Mouse (Mus musculus): Measurements from ENCODE around the gene Cbx8. TPM values are rescaled to one million over a fixed set of nuclear protein-coding genes. Genes with fewer than 3 reads are reported as not detected.

Cbx8 gene
- polyA plus RNA-seq, 1 experiment from 2014 or later: 9.8 TPM

DNA sequence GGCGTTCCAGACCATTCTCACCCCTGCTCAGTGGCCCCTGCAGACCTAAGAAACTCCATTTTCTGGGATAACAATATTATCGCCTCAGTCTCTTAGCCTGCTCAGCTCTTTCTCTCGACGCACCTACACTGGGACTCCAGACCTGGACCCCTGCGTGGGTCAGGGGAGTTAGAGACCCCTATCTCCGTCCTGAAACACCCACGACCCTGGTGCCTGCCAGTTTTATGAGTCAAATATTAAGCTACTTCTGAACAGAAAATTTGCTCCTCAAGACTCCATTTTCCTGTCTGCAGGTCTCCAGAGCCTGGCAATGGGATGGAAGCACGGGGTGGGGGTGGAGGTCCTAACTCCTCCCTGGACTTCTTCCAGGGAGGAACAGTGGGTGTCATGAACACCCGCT is 16.5 kb upstream of the Cbx8 start:
- ATAC-seq (ENCODE audit: low FRiP score): no peak
- peaks cover 57% of the 10 kb centered on the region for H3K4me1 ChIP-seq (replicated peaks; ENCODE audit: control insufficient read depth, insufficient read depth, low read length)
- peaks cover 58% of the 10 kb centered on the region for H3K27me3 ChIP-seq (ENCODE audit: control insufficient read depth, insufficient read depth, low read length)
- H3K36me3 ChIP-seq (replicated peaks; ENCODE audit: control insufficient read depth, insufficient read depth): no peaks in the 10 kb centered on the region
- no peaks in the 10 kb centered on the region for H3K9me3 ChIP-seq (ENCODE audit: control insufficient read depth, low read length)
- peak overlapping the region; percentile 53 for H3K4me3 ChIP-seq (replicated peaks; ENCODE audit: low read length)
- DNase-seq (ENCODE audit: low spot score): no peak
- H3K27ac ChIP-seq: 0 out of 2 replicates have a peak overlapping the region, but pooled peaks have one; percentile 91
- H3K9ac ChIP-seq: peak overlapping the region; percentile 94
- WGBS: 2% methylated on average over 9 of the region's 9 CpGs
- peak overlapping the region; percentile 97 for H3K4me2 ChIP-seq (replicated peaks)

DNA sequence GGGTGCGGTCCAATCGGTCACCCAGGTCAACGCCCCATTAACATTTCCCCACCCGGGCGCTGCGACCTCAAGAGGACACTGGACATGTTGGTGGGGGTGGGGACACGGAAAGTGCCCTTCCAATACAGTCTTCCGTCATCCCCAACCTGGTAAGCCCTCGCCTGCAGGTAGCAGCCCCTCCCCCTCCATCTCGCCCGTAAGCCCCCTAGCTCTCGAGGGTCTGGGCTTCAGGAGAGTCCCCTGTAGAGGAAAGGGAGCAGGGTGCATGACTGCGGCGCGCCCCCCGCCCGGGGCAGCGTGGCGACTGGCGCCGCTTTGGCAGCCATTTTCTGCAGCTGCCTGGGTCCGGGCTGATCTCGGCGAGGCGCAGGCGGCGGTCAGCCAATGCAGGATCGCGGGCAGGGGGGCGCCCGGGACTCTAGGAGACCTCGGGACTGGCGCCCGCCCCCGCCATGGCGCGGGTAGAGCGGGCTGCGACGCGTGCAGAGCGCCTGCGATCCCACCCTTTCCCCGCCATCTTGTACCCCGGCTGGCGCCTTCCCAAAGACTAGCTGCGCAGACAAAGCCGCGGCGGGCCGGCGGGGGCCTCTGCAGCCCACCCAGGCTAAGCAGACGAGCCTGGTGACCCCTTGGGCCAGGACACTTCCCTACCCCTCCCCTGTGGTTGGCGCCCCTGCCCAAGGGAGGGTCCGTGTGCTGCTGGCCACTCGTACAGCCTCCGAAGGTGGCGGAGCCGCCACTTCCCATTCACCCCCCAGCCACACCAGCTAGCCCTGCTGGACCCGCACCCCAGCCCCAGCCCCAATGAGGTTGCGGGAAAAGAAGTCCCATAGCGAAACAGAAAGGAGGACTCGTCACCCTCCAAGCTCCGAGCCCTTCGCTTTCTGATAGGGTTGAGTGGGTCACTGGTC is 15.8 kb upstream of the Cbx8 start:
- H3K9me3 ChIP-seq (ENCODE audit: control insufficient read depth, low read length): no peaks in the 10 kb centered on the region
- peak overlapping the region; percentile 97 for H3K4me2 ChIP-seq (replicated peaks)
- H3K4me3 ChIP-seq (replicated peaks; ENCODE audit: low read length): peak overlapping the region; percentile 53
- H3K36me3 ChIP-seq (replicated peaks; ENCODE audit: control insufficient read depth, insufficient read depth): no peaks in the 10 kb centered on the region
- WGBS: under 1% methylated on average over 62 of the region's 65 CpGs
- peaks cover 60% of the 10 kb centered on the region for H3K4me1 ChIP-seq (replicated peaks; ENCODE audit: control insufficient read depth, insufficient read depth, low read length)
- peaks cover 61% of the 10 kb centered on the region for H3K27me3 ChIP-seq (ENCODE audit: control insufficient read depth, insufficient read depth, low read length)
- ATAC-seq (ENCODE audit: low FRiP score) (peak; percentile 12; the same call in 1 of the 2 replicates), DNase-seq (ENCODE audit: low spot score) (peak; percentile 66)
- peak overlapping the region; percentile 94 for H3K9ac ChIP-seq
- H3K27ac ChIP-seq: peak overlapping the region; percentile 91

DNA sequence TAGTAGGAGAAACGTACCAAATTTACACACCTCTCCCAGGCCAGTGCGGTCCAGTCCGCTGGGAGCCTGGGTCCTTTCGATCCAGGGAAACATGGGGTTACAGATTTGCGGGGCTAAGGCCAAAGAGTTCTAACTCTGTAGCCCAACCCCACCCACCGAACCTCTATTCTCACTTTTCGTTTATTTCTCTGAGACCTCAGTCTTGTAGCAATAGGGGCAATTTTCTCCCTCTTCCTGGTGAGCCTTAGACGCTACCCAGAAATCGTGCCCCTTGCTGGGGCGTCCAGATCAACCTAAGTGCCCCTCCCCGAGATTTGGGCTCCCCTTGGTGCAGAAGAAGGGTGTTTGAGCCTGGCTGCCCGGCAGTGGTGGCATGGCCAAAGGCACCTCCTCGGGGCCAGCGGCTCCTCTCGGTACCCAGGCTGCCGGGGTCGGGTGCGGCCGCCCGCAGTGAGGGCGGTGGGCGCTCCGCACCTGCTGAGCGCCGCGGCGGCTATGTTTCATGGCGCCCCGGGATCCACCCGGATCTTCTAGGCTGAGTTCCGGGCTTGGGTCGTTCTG is 14.9 kb upstream of the Cbx8 start:
- Histone ChIP-seq H3K9ac (peak overlapping the region; percentile 94), H3K4me1 (replicated peaks; ENCODE audit: control insufficient read depth, insufficient read depth, low read length) (peaks cover 60% of the 10 kb centered on the region), H3K27ac (peak overlapping the region; percentile 91; the same call in 1 of the 2 replicates), H3K36me3 (replicated peaks; ENCODE audit: control insufficient read depth, insufficient read depth) (no peaks in the 10 kb centered on the region), H3K4me2 (replicated peaks) (peak overlapping the region; percentile 97), H3K9me3 (ENCODE audit: control insufficient read depth, low read length) (no peaks in the 10 kb centered on the region), H3K27me3 (ENCODE audit: control insufficient read depth, insufficient read depth, low read length) (peaks cover 63% of the 10 kb centered on the region), H3K4me3 (replicated peaks; ENCODE audit: low read length) (peak overlapping the region; percentile 53)
- DNase-seq (ENCODE audit: low spot score) (no peak), ATAC-seq (ENCODE audit: low FRiP score) (no peak)
- 1% methylated on average over 31 of the region's 32 CpGs for WGBS

DNA sequence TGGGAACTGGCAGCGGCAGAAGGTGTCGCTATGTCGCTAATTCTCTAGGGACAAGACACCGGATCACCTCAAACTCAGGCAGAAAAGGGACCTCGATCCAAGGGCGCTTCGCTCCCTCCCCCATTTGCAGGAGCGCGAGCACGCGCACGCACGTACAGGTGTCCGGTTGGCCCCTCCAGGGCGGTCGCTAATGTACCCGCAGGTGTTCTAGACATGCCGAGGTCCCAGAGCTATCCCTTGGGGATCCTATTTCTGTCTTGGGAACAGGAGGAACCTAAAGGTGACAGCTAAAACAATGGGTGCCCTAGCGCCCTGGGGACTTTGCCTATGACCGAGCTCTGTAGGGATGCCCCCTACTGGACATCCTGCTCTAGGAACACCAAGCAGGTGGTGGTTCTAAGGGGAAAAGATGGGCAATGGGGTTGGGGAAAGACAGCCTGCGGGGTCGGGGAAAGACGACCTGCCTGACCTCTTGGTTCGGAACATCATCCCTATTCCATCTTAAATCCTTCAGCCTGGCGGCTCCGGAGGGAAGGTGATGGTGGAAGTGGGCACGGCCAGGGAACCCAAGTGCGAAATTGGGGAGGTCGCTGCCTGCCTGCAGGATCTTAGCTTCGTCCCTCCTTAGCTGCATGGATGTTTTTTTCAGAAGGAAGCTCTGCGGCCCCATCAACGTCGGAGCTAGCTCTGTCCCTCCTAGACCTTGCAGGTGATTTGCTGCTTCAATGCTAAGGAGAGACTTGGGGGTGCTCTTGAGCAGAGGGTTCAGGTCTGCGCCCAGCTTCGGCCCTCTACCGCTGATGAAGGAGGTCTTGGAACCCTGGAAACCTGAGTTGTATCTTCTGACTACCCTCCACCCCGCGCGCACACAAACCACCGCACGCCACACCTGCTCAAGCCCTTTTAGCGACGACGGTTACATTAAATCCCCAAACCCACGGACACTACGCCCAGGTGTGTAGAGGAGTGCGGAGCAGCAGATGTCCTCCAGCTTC is 13.9 kb upstream of the Cbx8 start:
- H3K27me3 ChIP-seq (ENCODE audit: control insufficient read depth, insufficient read depth, low read length): peaks cover 63% of the 10 kb centered on the region
- ATAC-seq (ENCODE audit: low FRiP score) (no peak), DNase-seq (ENCODE audit: low spot score) (peak; percentile 55)
- H3K9ac ChIP-seq: peak overlapping the region; percentile 94
- H3K36me3 ChIP-seq (replicated peaks; ENCODE audit: control insufficient read depth, insufficient read depth): no peaks in the 10 kb centered on the region
- peaks cover 60% of the 10 kb centered on the region for H3K4me1 ChIP-seq (replicated peaks; ENCODE audit: control insufficient read depth, insufficient read depth, low read length)
- peak overlapping the region; percentile 97 for H3K4me2 ChIP-seq (replicated peaks)
- no peaks in the 10 kb centered on the region for H3K9me3 ChIP-seq (ENCODE audit: control insufficient read depth, low read length)
- peak overlapping the region; percentile 53 for H3K4me3 ChIP-seq (replicated peaks; ENCODE audit: low read length)
- 2% methylated on average over 47 of the region's 47 CpGs for WGBS
- H3K27ac ChIP-seq: peak overlapping the region; percentile 97

DNA sequence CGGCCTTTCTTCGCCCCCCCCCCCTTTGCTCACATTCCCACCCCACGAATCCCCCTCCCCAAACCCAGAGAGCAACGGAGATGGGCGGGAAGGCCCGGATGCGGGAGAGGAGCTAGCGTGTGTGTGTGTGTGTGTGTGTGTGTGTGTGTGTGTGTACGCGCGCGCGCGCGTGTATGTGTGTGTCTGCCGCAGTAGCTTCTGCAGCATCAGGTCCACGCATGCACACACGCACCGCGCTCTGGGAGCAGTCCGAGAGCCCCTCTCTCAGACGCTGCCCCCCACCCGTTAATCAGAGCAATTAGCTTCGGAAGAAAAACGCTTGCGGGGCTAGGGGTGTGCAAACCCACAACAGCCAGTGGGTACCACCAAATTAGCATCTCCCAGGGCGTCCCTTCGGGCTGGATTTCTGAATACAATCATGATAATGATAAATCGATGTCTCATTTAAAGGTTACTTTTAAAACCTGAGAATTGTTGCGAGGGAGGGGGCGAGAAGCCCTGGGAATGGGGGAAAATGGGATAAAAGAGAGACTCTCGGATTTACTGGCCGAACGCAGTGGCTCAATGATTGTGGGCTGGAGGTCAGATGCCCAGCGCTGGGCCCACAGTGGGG is 13.1 kb upstream of the Cbx8 start:
- H3K27me3 ChIP-seq (ENCODE audit: control insufficient read depth, insufficient read depth, low read length): peaks cover 63% of the 10 kb centered on the region
- H3K9me3 ChIP-seq (ENCODE audit: control insufficient read depth, low read length): no peaks in the 10 kb centered on the region
- peak overlapping the region; percentile 33 for H3K4me3 ChIP-seq (replicated peaks; ENCODE audit: low read length)
- H3K36me3 ChIP-seq (replicated peaks; ENCODE audit: control insufficient read depth, insufficient read depth): no peaks in the 10 kb centered on the region
- DNase-seq (ENCODE audit: low spot score) (peak; percentile 79), ATAC-seq (ENCODE audit: low FRiP score) (peak; percentile 62)
- H3K9ac ChIP-seq: peak overlapping the region; percentile 94
- H3K4me1 ChIP-seq (replicated peaks; ENCODE audit: control insufficient read depth, insufficient read depth, low read length): peaks cover 59% of the 10 kb centered on the region
- under 1% methylated on average over 34 of the region's 35 CpGs for WGBS
- H3K27ac ChIP-seq: peak overlapping the region; percentile 97
- H3K4me2 ChIP-seq (replicated peaks): peak overlapping the region; percentile 97

DNA sequence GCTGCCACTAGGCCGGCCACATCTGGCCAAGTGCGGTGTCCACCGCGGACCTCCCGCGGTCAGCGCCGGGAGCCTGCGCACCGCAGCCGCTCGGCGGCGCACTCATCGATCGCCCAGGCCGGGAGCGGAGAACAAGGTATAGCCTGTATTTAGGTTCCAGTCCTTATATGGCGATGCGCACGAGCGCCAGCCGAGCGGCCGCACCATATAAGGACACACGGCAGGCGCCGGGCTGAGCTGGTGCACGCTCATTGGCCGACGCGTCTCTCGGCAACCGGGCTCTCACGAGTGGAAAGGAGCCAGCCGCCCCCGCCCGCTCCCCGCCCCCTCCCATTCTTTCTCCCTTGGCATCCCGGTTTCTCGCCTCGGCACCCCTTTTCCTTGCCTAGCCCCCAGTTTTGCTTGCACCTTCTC is 12.5 kb upstream of the Cbx8 start:
- WGBS: under 1% methylated on average over 42 of the region's 42 CpGs

DNA sequence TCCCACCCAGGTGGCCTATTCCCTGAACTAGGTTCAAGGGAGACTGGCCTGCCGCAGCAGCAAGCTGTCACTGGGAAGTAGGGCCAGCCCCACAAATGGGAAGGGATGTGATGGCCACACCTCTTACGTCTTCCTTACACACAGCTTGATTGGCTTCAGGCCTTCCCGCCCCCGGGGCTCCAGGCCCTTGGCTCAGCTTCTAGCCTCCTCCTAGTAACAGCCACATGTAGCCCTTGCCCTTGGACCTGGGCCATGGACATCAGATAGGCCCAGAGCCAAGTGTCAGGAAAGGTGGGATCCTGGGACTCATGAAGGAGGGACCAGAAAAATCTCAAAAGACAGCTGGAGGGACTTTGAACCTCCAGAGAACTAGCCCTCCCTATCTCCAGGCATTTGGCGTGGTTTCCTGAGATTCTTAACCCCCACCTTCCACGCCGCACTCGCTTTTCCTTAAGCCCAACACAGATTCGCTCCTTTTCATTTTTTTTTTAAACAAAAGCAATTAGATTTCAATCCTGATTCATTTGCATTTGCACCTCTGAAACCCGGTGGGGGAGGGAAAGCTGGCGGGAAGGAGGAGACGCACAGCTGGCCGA is 12.0 kb upstream of the Cbx8 start:
- H3K4me1 ChIP-seq (replicated peaks; ENCODE audit: control insufficient read depth, insufficient read depth, low read length): peaks cover 55% of the 10 kb centered on the region
- DNase-seq (ENCODE audit: low spot score): no peak
- 3% methylated on average over 13 of the region's 13 CpGs for WGBS
- H3K36me3 ChIP-seq (replicated peaks; ENCODE audit: control insufficient read depth, insufficient read depth): no peaks in the 10 kb centered on the region
- H3K4me3 ChIP-seq (replicated peaks; ENCODE audit: low read length): peak overlapping the region; percentile 33
- no peak for ATAC-seq (ENCODE audit: low FRiP score)
- H3K4me2 ChIP-seq (replicated peaks): peak overlapping the region; percentile 97
- peak overlapping the region; percentile 94 for H3K9ac ChIP-seq
- no peaks in the 10 kb centered on the region for H3K9me3 ChIP-seq (ENCODE audit: control insufficient read depth, low read length)
- H3K27ac ChIP-seq: peak overlapping the region; percentile 97
- H3K27me3 ChIP-seq (ENCODE audit: control insufficient read depth, insufficient read depth, low read length): peaks cover 63% of the 10 kb centered on the region

More for the DNA sequence above, 12.5 kb upstream of the Cbx8 start:
- Histone ChIP-seq H3K4me3 (replicated peaks; ENCODE audit: low read length) (peak overlapping the region; percentile 33), H3K36me3 (replicated peaks; ENCODE audit: control insufficient read depth, insufficient read depth) (no peaks in the 10 kb centered on the region), H3K9me3 (ENCODE audit: control insufficient read depth, low read length) (no peaks in the 10 kb centered on the region), H3K27ac (peak overlapping the region; percentile 97), H3K9ac (peak overlapping the region; percentile 94), H3K4me1 (replicated peaks; ENCODE audit: control insufficient read depth, insufficient read depth, low read length) (peaks cover 53% of the 10 kb centered on the region), H3K4me2 (replicated peaks) (peak overlapping the region; percentile 97), H3K27me3 (ENCODE audit: control insufficient read depth, insufficient read depth, low read length) (peaks cover 63% of the 10 kb centered on the region)
- peak; percentile 93 for DNase-seq (ENCODE audit: low spot score)
- ATAC-seq (ENCODE audit: low FRiP score): peak; percentile 93

DNA sequence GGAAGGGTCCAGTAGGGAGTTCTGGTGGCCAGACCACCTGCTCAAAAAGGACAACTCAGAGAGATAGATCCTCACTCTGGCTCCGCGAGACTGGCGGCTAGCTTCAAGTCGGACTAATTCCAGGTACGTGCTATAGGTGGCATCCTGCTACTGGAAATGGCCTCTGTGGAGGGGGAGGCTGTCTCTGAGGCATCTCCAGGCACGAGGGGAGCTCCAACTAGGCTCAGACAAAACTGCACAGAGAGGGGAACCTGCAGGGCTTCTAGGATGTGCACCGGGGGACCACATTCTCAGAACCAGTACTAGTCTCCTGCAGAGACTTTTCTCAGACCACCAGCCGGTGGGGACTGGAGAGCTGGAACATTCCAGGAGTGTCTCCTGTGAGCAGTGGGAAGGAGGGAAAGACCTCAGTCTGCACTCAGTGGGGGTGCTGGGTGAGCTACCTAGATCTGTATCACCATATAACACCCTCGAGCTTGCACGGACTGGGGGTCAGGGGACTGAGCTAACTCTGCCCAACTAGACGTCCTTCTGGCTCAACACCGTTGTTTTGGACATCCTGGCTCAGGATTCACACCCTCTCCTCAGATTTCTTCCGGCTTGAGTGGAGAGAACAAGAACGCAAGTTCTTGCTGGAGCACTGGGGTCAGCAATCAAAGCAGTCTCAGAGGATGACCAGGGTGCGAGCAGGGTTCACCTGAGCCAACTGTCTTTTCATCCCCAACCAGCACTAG is 11.3 kb upstream of the Cbx8 start:
- WGBS: 4% methylated on average over 15 of the region's 15 CpGs
- DNase-seq (ENCODE audit: low spot score) (no peak), ATAC-seq (ENCODE audit: low FRiP score) (no peak)
- Histone ChIP-seq H3K36me3 (replicated peaks; ENCODE audit: control insufficient read depth, insufficient read depth) (no peaks in the 10 kb centered on the region), H3K4me2 (replicated peaks) (peak overlapping the region; percentile 97), H3K9ac (peak overlapping the region; percentile 94; the same call in 1 of the 2 replicates), H3K4me3 (replicated peaks; ENCODE audit: low read length) (no peak overlapping the region), H3K9me3 (ENCODE audit: control insufficient read depth, low read length) (no peaks in the 10 kb centered on the region), H3K27me3 (ENCODE audit: control insufficient read depth, insufficient read depth, low read length) (peaks cover 65% of the 10 kb centered on the region), H3K27ac (peak overlapping the region; percentile 97), H3K4me1 (replicated peaks; ENCODE audit: control insufficient read depth, insufficient read depth, low read length) (peaks cover 51% of the 10 kb centered on the region)

Measured in hindbrain, embryonic 14.5 days (tissue).